Mouse (Mus musculus) embryonic facial prominence, embryonic 13.5 days (tissue): ENCODE measurements at regions not wholly inside any gene's neighbourhood (a gene's known extent, or its start where the extent isn't known, plus 50 kb on each side); places are given as distances from the start of the nearest gene placed in this dataset.

Experiments used
- ATAC-seq: fragments of 200-750 bp; cut with Nextera tagmentation; 2 replicates; pipeline ENCODE4 v1.8.0; 2017; ENCODE audit warnings: low read depth; ENCODE audit not compliant: insufficient number of reproducible peaks, insufficient read depth, low FRiP score, low TSS enrichment
- H3K27ac ChIP-seq: fragments of 300-500 bp; sonication (generic); 2 replicates; pipeline ENCODE4 v1.5.1; 2015; ENCODE audit warnings: moderate library complexity, mild to moderate bottlenecking, inconsistent platforms
- H3K27me3 ChIP-seq: fragments of 300-500 bp; sonication (generic); 2 replicates; pipeline ENCODE4 v1.6.1; 2015; ENCODE audit warnings: mild to moderate bottlenecking, inconsistent platforms
- H3K36me3 ChIP-seq: fragments of 300-500 bp; sonication (generic); 2 replicates; pipeline ENCODE4 v1.6.1; 2015; ENCODE audit warnings: mild to moderate bottlenecking, inconsistent platforms
- H3K4me1 ChIP-seq: fragments of 300-500 bp; sonication (generic); 2 replicates; pipeline ENCODE4 v1.6.1; 2015; ENCODE audit warnings: inconsistent platforms
- H3K4me2 ChIP-seq: fragments of 300-500 bp; sonication (generic); 2 replicates; pipeline ENCODE4 v1.6.1; 2015; ENCODE audit warnings: moderate library complexity, mild to moderate bottlenecking, inconsistent platforms
- H3K4me3 ChIP-seq: fragments of 300-500 bp; sonication (generic); 2 replicates; pipeline ENCODE4 v1.5.1; 2015; ENCODE audit warnings: mild to moderate bottlenecking, inconsistent platforms
- H3K9ac ChIP-seq: fragments of 300-500 bp; sonication (generic); 2 replicates; pipeline ENCODE4 v1.6.1; 2015; ENCODE audit warnings: mild to moderate bottlenecking, inconsistent platforms
- H3K9me3 ChIP-seq: fragments of 300-500 bp; sonication (generic); 2 replicates; pipeline ENCODE4 v1.6.1; 2016; ENCODE audit warnings: inconsistent platforms
- WGBS: fragments of 180-500 bp; shearing (Covaris S2); methylation state at CpG from one replicate; pipeline ENCODE4 v1.1.7; 2015; ENCODE audit warnings: mixed read lengths; 5-methylcytosine and 5-hydroxymethylcytosine counted together

GRCm38 (mm10) chr15:62292876-62293275 is 1370.1 kb upstream of the A1bg start:
- H3K27me3 ChIP-seq = no peaks in the 10 kb centered on the region
- no peaks in the 10 kb centered on the region for H3K36me3 ChIP-seq
- H3K4me2 ChIP-seq = no peak overlapping the region
- H3K4me3 ChIP-seq = no peak overlapping the region
- WGBS = 80% methylated on average over 3 of the region's 3 CpGs
- no peaks in the 10 kb centered on the region for H3K9me3 ChIP-seq
- no peak overlapping the region for H3K27ac ChIP-seq
- H3K9ac ChIP-seq = no peak overlapping the region
- no peak for ATAC-seq
- H3K4me1 ChIP-seq = peaks cover 5% of the 10 kb centered on the region; the same call in 1 of the 2 replicates

- H3K9ac ChIP-seq = no peak overlapping the region
- H3K9me3 ChIP-seq = no peaks in the 10 kb centered on the region
- H3K4me1 ChIP-seq = peaks cover 18% of the 10 kb centered on the region
- H3K4me3 ChIP-seq = no peak overlapping the region
- 85% methylated on average over 4 of the region's 4 CpGs for WGBS
- no peaks in the 10 kb centered on the region for H3K27me3 ChIP-seq
- no peak overlapping the region for H3K4me2 ChIP-seq
- H3K27ac ChIP-seq = no peak overlapping the region
- ATAC-seq = no peak
- H3K36me3 ChIP-seq = no peaks in the 10 kb centered on the region
Observed at GRCm38 (mm10) chr15:62290687-62291086, 1367.9 kb upstream of the A1bg start.

- Histone ChIP-seq H3K9me3 (no peaks in the 10 kb centered on the region), H3K4me1 (peaks cover 13% of the 10 kb centered on the region), H3K9ac (no peak overlapping the region), H3K27ac (peak overlapping the region; percentile 33; the same call in 1 of the 2 replicates), H3K27me3 (no peaks in the 10 kb centered on the region), H3K4me3 (no peak overlapping the region), H3K4me2 (peak overlapping the region; percentile 31), H3K36me3 (no peaks in the 10 kb centered on the region)
- no peak for ATAC-seq
- 36% methylated on average over 11 of the region's 11 CpGs for WGBS
Observed at GRCm38 (mm10) chr15:62286666-62287655, 1364.1 kb upstream of the A1bg start.

GRCm38 (mm10) chr15:62284606-62285531 is 1362.1 kb upstream of the A1bg start:
- peaks cover 13% of the 10 kb centered on the region for H3K4me1 ChIP-seq
- no peak overlapping the region for H3K27ac ChIP-seq
- H3K27me3 ChIP-seq = no peaks in the 10 kb centered on the region
- 90% methylated on average over 7 of the region's 7 CpGs for WGBS
- no peak overlapping the region for H3K4me2 ChIP-seq
- no peak overlapping the region for H3K4me3 ChIP-seq
- no peaks in the 10 kb centered on the region for H3K36me3 ChIP-seq
- H3K9me3 ChIP-seq = no peaks in the 10 kb centered on the region
- H3K9ac ChIP-seq = no peak overlapping the region
- ATAC-seq = no peak

- no peaks in the 10 kb centered on the region for H3K9me3 ChIP-seq
- no peak overlapping the region for H3K4me2 ChIP-seq
- H3K4me1 ChIP-seq = peaks cover 13% of the 10 kb centered on the region
- no peak for ATAC-seq
- no peak overlapping the region for H3K9ac ChIP-seq
- H3K36me3 ChIP-seq = no peaks in the 10 kb centered on the region
- 70% methylated on average over 6 of the region's 6 CpGs for WGBS
- H3K4me3 ChIP-seq = no peak overlapping the region
- no peaks in the 10 kb centered on the region for H3K27me3 ChIP-seq
- H3K27ac ChIP-seq = no peak overlapping the region
Observed at GRCm38 (mm10) chr15:62283661-62284429, 1361.0 kb upstream of the A1bg start.

GRCm38 (mm10) chr15:62282646-62283045 is 1359.8 kb upstream of the A1bg start:
- no peak overlapping the region for H3K4me2 ChIP-seq
- no peak overlapping the region for H3K27ac ChIP-seq
- ATAC-seq = no peak
- H3K36me3 ChIP-seq = no peaks in the 10 kb centered on the region
- H3K4me1 ChIP-seq = peaks cover 13% of the 10 kb centered on the region
- 69% methylated on average over 9 of the region's 9 CpGs for WGBS
- no peak overlapping the region for H3K9ac ChIP-seq
- no peaks in the 10 kb centered on the region for H3K27me3 ChIP-seq
- no peak overlapping the region for H3K4me3 ChIP-seq
- H3K9me3 ChIP-seq = no peaks in the 10 kb centered on the region

GRCm38 (mm10) chr15:62282116-62282515 is 1359.3 kb upstream of the A1bg start:
- no peak for ATAC-seq
- Histone ChIP-seq H3K9ac (no peak overlapping the region), H3K36me3 (no peaks in the 10 kb centered on the region), H3K4me1 (peaks cover 9% of the 10 kb centered on the region), H3K9me3 (no peaks in the 10 kb centered on the region), H3K4me3 (no peak overlapping the region), H3K27me3 (no peaks in the 10 kb centered on the region), H3K27ac (no peak overlapping the region), H3K4me2 (no peak overlapping the region)
- 71% methylated on average over 1 of the region's 1 CpGs for WGBS

- Histone ChIP-seq H3K27me3 (no peaks in the 10 kb centered on the region), H3K4me1 (no peaks in the 10 kb centered on the region), H3K27ac (no peak overlapping the region), H3K4me2 (no peak overlapping the region), H3K9me3 (no peaks in the 10 kb centered on the region), H3K9ac (no peak overlapping the region), H3K36me3 (no peaks in the 10 kb centered on the region), H3K4me3 (no peak overlapping the region)
- no peak for ATAC-seq
- WGBS = 59% methylated on average over 2 of the region's 2 CpGs
Observed at GRCm38 (mm10) chr15:62279526-62279925, 1356.7 kb upstream of the A1bg start.

- Histone ChIP-seq H3K4me3 (no peak overlapping the region), H3K9ac (no peak overlapping the region), H3K9me3 (no peaks in the 10 kb centered on the region), H3K27ac (no peak overlapping the region), H3K27me3 (no peaks in the 10 kb centered on the region), H3K36me3 (no peaks in the 10 kb centered on the region), H3K4me2 (no peak overlapping the region), H3K4me1 (no peaks in the 10 kb centered on the region)
- WGBS = 93% methylated on average over 1 of the region's 1 CpGs
- ATAC-seq = no peak
Observed at GRCm38 (mm10) chr15:62274818-62275217, 1352.0 kb upstream of the A1bg start.

GRCm38 (mm10) chr15:62273855-62274488 is 1351.2 kb upstream of the A1bg start:
- whole genome bisulfite sequencing = 100% methylated on average over 1 of the region's 1 CpGs
- ATAC-seq = no peak
- H3K27ac ChIP-seq = no peak overlapping the region
- H3K4me2 ChIP-seq = no peak overlapping the region
- no peaks in the 10 kb centered on the region for H3K27me3 ChIP-seq
- H3K36me3 ChIP-seq = no peaks in the 10 kb centered on the region
- H3K4me1 ChIP-seq = no peaks in the 10 kb centered on the region
- no peak overlapping the region for H3K9ac ChIP-seq
- no peaks in the 10 kb centered on the region for H3K9me3 ChIP-seq
- H3K4me3 ChIP-seq = no peak overlapping the region

GRCm38 (mm10) chr15:62272755-62273154 is 1349.9 kb upstream of the A1bg start:
- no peaks in the 10 kb centered on the region for H3K4me1 ChIP-seq
- H3K9me3 ChIP-seq = no peaks in the 10 kb centered on the region
- H3K4me2 ChIP-seq = no peak overlapping the region
- 86% methylated on average over 2 of the region's 2 CpGs for WGBS
- ATAC-seq = no peak
- no peaks in the 10 kb centered on the region for H3K36me3 ChIP-seq
- H3K27ac ChIP-seq = no peak overlapping the region
- H3K9ac ChIP-seq = no peak overlapping the region
- no peaks in the 10 kb centered on the region for H3K27me3 ChIP-seq
- H3K4me3 ChIP-seq = no peak overlapping the region
